In genomic region chr3:88621537-88622112, GRCm38 (mm10) we compare ENCODE assay signal across 8 mouse cellular contexts. TPM values are rescaled to one million over a fixed set of nuclear protein-coding genes. Genes with fewer than 3 reads are reported as not detected.
DNase-seq lines count a peak whose midpoint lies in the region; ATAC-seq lines count a peak whose summit lies in the region.

No protein-coding gene starts in this region.

- H3K36me3 ChIP-seq in lung, embryonic 16.5 days (ENCODE audit: control insufficient read depth, insufficient read depth, low read length), result no peaks in the 10 kb centered on the region; the same call in 1 of the 2 replicates
- 0 out of 2 replicates have a peak, but pooled peaks cover 6% of the 10 kb centered on the region for H3K36me3 ChIP-seq in stomach, embryonic 15.5 days

- H3K27me3 ChIP-seq in lung, embryonic 16.5 days (ENCODE audit: control insufficient read depth, insufficient read depth, low read depth, low read length), result no peaks in the 10 kb centered on the region
- H3K27me3 ChIP-seq in stomach, embryonic 15.5 days (replicated peaks), result no peaks in the 10 kb centered on the region

- peak overlapping the region; percentile 74 for H3K4me2 ChIP-seq in lung, embryonic 16.5 days (ENCODE audit: low read depth, low read length)
- peak overlapping the region; percentile 74 for H3K4me2 ChIP-seq in stomach, embryonic 15.5 days

- DNase-seq in spleen, adult 18-20 months, result peak; percentile 34 to 56
- no peak for DNase-seq in spleen, adult 12 weeks (ENCODE audit: low spot score)
- DNase-seq in embryo, embryonic 10.5 days (ENCODE audit: low spot score), result peak; percentile 83
- peak; percentile 73 to 82 for DNase-seq in heart, adult 9 months (ENCODE audit: low spot score in 2 of 2)
- DNase-seq in kidney, adult 8-10 months, result peak; percentile 75 to 77
- no peak for DNase-seq in right cerebral cortex, postnatal 14 days

- H3K9ac ChIP-seq in lung, embryonic 16.5 days (ENCODE audit: low read length), result peak overlapping the region; percentile 98
- peak overlapping the region; percentile 93 for H3K9ac ChIP-seq in stomach, embryonic 15.5 days

- WGBS in lung, embryonic 16.5 days, result 0% methylated on average over 27 of the region's 36 CpGs
- WGBS in stomach, embryonic 15.5 days, result under 1% methylated on average over 32 of the region's 36 CpGs

- peak; percentile 61 for ATAC-seq in lung, embryonic 16.5 days (ENCODE audit: low read depth)
- ATAC-seq in stomach, embryonic 15.5 days (ENCODE audit: insufficient read depth, low FRiP score, low read depth), result peak; percentile 28; the same call in 1 of the 2 replicates

- peaks cover 45% of the 10 kb centered on the region for H3K4me1 ChIP-seq in lung, embryonic 16.5 days (replicated peaks; ENCODE audit: control insufficient read depth, insufficient read depth, low read length)
- peaks cover 39% of the 10 kb centered on the region for H3K4me1 ChIP-seq in stomach, embryonic 15.5 days

- no peaks in the 10 kb centered on the region for H3K9me3 ChIP-seq in lung, embryonic 16.5 days (ENCODE audit: control insufficient read depth, low read length)
- H3K9me3 ChIP-seq in stomach, embryonic 15.5 days, result no peaks in the 10 kb centered on the region

- peak overlapping the region; percentile 89 for H3K4me3 ChIP-seq in lung, embryonic 16.5 days (ENCODE audit: low read length)
- peak overlapping the region; percentile 89 for H3K4me3 ChIP-seq in stomach, embryonic 15.5 days (replicated peaks)

- peak overlapping the region; percentile 99 for H3K27ac ChIP-seq in lung, embryonic 16.5 days (ENCODE audit: low read length)
- H3K27ac ChIP-seq in stomach, embryonic 15.5 days, result peak overlapping the region; percentile 97

RNA-seq across cellular contexts. Expression of gene Arhgef2, which starts 15.9 kb away (rescaled TPM):
- 123 and 125 TPM in 2 replicates for polyA plus RNA-seq in lung, embryonic 16.5 days (2015; fragmentation: Nextera tagmentation; extraction: Ambion mirVana)
- 77.1 and 78.7 TPM in 2 replicates for polyA plus RNA-seq in stomach, embryonic 15.5 days (2015; fragmentation: Nextera tagmentation; extraction: Ambion mirVana)

RNA-seq across cellular contexts. Expression of gene Rxfp4, which starts 31.3 kb away (rescaled TPM):
- not detected in 2 replicates for polyA plus RNA-seq in lung, embryonic 16.5 days (2015; fragmentation: Nextera tagmentation; extraction: Ambion mirVana)
- polyA plus RNA-seq in stomach, embryonic 15.5 days (2015; fragmentation: Nextera tagmentation; extraction: Ambion mirVana), result not detected in 2 replicates

RNA-seq across cellular contexts. Expression of gene Ssr2, which starts 45.9 kb away (rescaled TPM):
- 354 and 367 TPM in 2 replicates for polyA plus RNA-seq in lung, embryonic 16.5 days (2015; fragmentation: Nextera tagmentation; extraction: Ambion mirVana)
- 339 and 359 TPM in 2 replicates for polyA plus RNA-seq in stomach, embryonic 15.5 days (2015; fragmentation: Nextera tagmentation; extraction: Ambion mirVana)

Comparison
In these comparisons a context has a peak if more than half of its experiments do, and no peak if none do; other contexts are left out.
1. DNase-seq: peak in spleen, adult 18-20 months (2 of 2), embryo, embryonic 10.5 days (single experiment), heart, adult 9 months (2 of 2) and kidney, adult 8-10 months (2 of 2); none in spleen, adult 12 weeks (single experiment) and right cerebral cortex, postnatal 14 days (single experiment).